Mouse (Mus musculus): ENCODE measurements around the gene Fbln2. TPM values are rescaled to one million over a fixed set of nuclear protein-coding genes. Genes with fewer than 3 reads are reported as not detected.

Gene Fbln2
- polyA plus RNA-seq, 1 experiment from 2014 or later: 298 TPM

DNA sequence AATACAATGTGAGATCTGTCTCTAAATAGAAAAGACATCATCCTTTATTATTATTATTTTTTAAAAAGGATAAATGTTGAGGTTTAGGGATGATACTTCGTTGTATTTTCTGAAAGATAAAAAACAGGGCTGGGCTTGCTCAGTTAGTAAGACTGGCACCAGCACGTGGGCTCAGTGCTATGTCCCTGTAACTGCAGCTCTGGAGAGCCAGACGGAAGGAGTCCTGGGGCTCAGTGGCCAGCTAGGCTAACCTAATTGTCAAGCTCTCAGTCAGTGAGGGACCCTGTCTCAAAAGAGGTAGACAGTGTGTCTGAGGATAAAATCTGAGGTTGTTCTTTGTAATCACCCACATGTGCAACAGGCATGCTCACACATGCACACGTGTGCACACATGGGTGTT, 19.3 kb downstream of the Fbln2 start:
- no peaks in the 10 kb centered on the region for H3K9me3 ChIP-seq
- H3K27ac ChIP-seq: no peak overlapping the region
- peaks cover 82% of the 10 kb centered on the region for H3K4me1 ChIP-seq
- H3K36me3 ChIP-seq: peaks cover 53% of the 10 kb centered on the region
- H3K4me2 ChIP-seq: no peak overlapping the region
- H3K9ac ChIP-seq: no peak overlapping the region
- WGBS: 83% methylated on average over 4 of the region's 4 CpGs
- no peaks in the 10 kb centered on the region for H3K27me3 ChIP-seq
- no peak overlapping the region for H3K4me3 ChIP-seq
- no peak for ATAC-seq (ENCODE audit: insufficient number of reproducible peaks, insufficient read depth, low FRiP score, low TSS enrichment, low read depth)

DNA sequence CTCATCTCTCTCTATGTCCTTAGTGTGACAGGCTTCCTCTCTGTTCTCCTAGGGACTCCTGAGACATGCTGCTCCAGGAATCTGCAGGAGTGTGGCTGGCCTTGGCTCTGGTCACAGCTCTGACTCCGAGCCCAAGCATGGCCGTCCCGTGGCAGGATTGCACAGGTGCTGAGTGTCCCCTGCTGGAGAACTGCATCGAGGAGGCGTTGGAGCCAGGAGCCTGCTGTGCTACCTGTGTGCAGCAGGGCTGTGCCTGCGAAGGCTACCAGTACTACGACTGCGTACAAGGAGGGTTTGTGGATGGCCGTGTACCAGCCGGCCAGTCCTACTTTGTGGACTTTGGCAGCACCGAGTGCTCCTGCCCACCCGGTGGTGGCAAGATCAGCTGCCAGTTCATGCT, 20.8 kb downstream of the Fbln2 start:
- Histone ChIP-seq H3K4me1 (peaks cover 91% of the 10 kb centered on the region), H3K27ac (no peak overlapping the region), H3K27me3 (no peaks in the 10 kb centered on the region), H3K9ac (no peak overlapping the region), H3K9me3 (no peaks in the 10 kb centered on the region), H3K4me3 (no peak overlapping the region), H3K4me2 (no peak overlapping the region), H3K36me3 (peaks cover 47% of the 10 kb centered on the region)
- WGBS: 81% methylated on average over 12 of the region's 12 CpGs
- no peak for ATAC-seq (ENCODE audit: insufficient number of reproducible peaks, insufficient read depth, low FRiP score, low TSS enrichment, low read depth)

DNA sequence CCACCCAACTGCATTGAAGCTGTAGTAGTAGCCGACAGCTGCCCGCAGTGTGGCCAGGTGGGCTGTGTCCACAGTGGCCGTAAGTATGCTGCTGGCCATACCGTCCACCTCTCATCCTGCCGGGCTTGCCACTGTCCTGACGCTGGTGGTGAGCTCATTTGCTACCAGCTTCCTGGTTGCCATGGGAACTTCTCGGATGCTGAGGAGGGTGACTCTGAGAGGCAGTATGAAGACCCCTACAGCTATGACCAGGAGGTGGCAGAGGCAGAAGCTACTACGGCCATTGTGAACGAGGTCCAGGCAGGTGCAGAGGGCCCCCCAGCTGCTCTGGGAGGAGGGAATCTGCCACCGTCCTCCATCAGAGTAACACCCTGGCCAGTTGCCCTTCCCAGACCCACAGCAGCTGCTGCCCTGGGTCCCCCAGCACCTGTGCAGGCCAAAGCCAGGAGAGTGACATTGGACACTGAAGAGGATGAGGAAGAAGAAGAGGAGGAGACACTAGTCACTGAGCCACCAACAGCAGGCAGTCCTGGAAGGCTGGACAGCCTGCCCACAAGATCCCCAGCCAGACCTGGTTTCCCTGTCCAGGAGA, 21.3 kb downstream of the Fbln2 start:
- no peak for ATAC-seq (ENCODE audit: insufficient number of reproducible peaks, insufficient read depth, low FRiP score, low TSS enrichment, low read depth)
- Histone ChIP-seq H3K36me3 (peaks cover 48% of the 10 kb centered on the region), H3K9me3 (no peaks in the 10 kb centered on the region), H3K4me2 (no peak overlapping the region), H3K27me3 (no peaks in the 10 kb centered on the region), H3K27ac (no peak overlapping the region), H3K9ac (no peak overlapping the region), H3K4me3 (no peak overlapping the region), H3K4me1 (peaks cover 90% of the 10 kb centered on the region)
- WGBS: 74% methylated on average over 10 of the region's 10 CpGs

DNA sequence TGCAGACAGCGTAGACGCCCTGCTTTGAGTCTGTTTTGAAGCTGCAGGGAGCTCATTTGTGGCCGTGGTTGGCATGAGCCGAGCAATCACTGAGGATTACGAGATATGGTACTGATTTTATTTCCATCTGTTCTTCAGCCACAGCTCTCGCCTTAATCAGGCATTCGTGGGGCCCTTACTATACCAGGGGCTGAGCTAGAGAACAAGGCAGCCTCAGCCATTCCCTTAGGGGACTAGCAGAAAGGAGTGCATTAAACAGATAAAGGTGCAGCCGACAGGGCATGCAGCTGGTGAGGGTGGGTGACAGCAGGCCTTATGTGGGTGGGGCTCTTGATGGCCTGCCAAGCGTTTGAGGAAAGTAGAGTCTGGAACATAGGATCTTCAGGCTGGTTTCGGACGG, 23.8 kb downstream of the Fbln2 start:
- H3K9me3 ChIP-seq: no peaks in the 10 kb centered on the region
- H3K27ac ChIP-seq: peak overlapping the region; percentile 91
- 13% methylated on average over 11 of the region's 11 CpGs for WGBS
- H3K9ac ChIP-seq: peak overlapping the region; percentile 40; the same call in 1 of the 2 replicates
- peak overlapping the region; percentile 37 for H3K4me2 ChIP-seq
- H3K4me3 ChIP-seq: no peak overlapping the region
- H3K4me1 ChIP-seq: peaks cover 81% of the 10 kb centered on the region
- H3K27me3 ChIP-seq: no peaks in the 10 kb centered on the region
- peaks cover 58% of the 10 kb centered on the region for H3K36me3 ChIP-seq
- ATAC-seq (ENCODE audit: insufficient number of reproducible peaks, insufficient read depth, low FRiP score, low TSS enrichment, low read depth): peak; percentile 35

DNA sequence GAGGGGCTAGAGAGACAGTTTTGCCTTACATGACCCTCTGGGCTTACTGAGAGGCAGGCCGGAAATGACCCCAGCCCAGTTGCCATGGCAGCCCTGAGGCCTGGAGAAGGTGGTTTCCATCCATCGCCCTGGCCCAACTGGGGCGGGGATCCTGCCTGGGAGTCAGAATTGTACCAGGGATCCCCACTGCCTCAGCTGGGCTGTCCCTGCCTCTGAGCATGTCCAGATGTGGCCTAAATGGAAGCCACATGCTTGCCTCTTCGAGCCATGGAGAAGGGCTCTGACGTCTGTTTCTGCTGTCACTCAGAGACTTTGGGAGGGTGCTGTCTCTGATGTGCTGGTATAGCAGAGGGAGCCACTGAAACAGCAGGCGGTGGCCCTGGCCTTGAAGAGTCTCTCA, 24.2 kb downstream of the Fbln2 start:
- Histone ChIP-seq H3K36me3 (peaks cover 59% of the 10 kb centered on the region), H3K9ac (no peak overlapping the region), H3K9me3 (no peaks in the 10 kb centered on the region), H3K27me3 (no peaks in the 10 kb centered on the region), H3K4me2 (peak overlapping the region; percentile 37), H3K27ac (peak overlapping the region; percentile 91), H3K4me1 (peaks cover 82% of the 10 kb centered on the region), H3K4me3 (no peak overlapping the region)
- WGBS: 11% methylated on average over 6 of the region's 6 CpGs
- peak; percentile 53; the same call in 1 of the 2 replicates for ATAC-seq (ENCODE audit: insufficient number of reproducible peaks, insufficient read depth, low FRiP score, low TSS enrichment, low read depth)

DNA sequence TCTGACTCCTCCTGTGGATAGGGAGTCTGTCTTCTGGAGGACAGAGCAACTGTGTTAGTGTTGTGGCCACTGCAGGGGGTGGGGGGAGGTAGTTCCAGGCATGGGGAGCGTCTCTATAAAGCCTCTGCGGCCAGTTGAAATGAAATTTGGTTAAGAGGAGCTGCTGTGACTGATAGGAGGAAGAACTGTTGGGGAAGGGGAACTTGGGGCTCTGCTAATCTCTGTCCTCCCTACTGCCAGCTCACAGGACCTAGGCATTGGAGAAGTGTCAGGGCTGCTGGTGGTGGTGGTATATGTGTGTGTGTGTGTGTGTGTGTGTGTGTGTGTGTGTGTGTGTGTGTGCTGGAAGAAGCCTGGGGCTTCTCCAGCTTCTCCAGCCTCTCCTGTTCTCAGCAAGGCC, 25.0 kb downstream of the Fbln2 start:
- H3K9ac ChIP-seq: no peak overlapping the region
- no peak for ATAC-seq (ENCODE audit: insufficient number of reproducible peaks, insufficient read depth, low FRiP score, low TSS enrichment, low read depth)
- no peaks in the 10 kb centered on the region for H3K27me3 ChIP-seq
- peaks cover 83% of the 10 kb centered on the region for H3K4me1 ChIP-seq
- 29% methylated on average over 2 of the region's 2 CpGs for WGBS
- H3K27ac ChIP-seq: peak overlapping the region; percentile 91
- peaks cover 59% of the 10 kb centered on the region for H3K36me3 ChIP-seq
- H3K4me2 ChIP-seq: no peak overlapping the region
- H3K9me3 ChIP-seq: no peaks in the 10 kb centered on the region
- H3K4me3 ChIP-seq: no peak overlapping the region

DNA sequence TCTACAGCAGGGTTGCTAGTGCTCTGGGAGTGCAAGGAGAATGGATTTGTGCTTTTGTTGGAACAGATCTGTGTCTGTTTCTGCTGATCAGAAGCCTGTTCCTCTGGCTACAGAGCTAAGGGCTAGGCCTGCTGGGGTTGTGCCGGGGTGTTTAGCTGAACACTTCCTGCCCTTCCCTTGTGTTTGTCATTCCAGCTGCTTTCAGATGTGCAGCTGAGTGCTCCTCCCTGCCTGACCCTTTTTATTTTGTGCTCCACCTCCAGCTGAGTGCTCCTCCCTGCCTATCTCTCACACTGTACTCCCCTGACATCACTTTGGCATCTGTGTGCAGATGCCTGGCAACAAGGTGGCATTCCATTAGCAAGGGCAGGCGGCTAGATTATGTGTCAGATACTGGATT, 28.3 kb downstream of the Fbln2 start:
- Histone ChIP-seq H3K27me3 (no peaks in the 10 kb centered on the region), H3K36me3 (peaks cover 29% of the 10 kb centered on the region), H3K27ac (no peak overlapping the region), H3K4me2 (no peak overlapping the region), H3K9me3 (no peaks in the 10 kb centered on the region), H3K4me3 (no peak overlapping the region), H3K4me1 (peaks cover 77% of the 10 kb centered on the region), H3K9ac (no peak overlapping the region)
- ATAC-seq (ENCODE audit: insufficient number of reproducible peaks, insufficient read depth, low FRiP score, low TSS enrichment, low read depth): no peak
- WGBS: 67% methylated on average over 2 of the region's 2 CpGs

DNA sequence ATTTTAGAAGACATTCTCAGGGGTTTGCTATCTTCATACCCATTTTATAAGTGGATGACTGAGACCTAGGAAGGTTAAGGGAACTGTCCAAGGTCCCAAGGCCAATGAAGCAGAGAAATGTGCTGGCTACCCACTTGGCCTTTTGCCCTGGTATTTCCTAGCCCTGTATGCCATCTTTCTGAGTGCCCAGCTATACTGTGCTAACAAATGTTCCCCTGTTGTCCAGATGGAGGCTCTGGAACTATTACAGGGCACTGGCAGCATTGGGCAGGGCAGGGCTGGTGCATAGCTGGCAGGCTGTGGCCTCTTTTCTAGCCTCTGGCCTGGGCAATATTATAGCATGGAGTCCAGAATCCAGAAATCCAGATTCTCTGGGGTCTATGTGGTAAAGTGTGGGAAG, 28.7 kb downstream of the Fbln2 start:
- H3K4me1 ChIP-seq: peaks cover 77% of the 10 kb centered on the region

DNA sequence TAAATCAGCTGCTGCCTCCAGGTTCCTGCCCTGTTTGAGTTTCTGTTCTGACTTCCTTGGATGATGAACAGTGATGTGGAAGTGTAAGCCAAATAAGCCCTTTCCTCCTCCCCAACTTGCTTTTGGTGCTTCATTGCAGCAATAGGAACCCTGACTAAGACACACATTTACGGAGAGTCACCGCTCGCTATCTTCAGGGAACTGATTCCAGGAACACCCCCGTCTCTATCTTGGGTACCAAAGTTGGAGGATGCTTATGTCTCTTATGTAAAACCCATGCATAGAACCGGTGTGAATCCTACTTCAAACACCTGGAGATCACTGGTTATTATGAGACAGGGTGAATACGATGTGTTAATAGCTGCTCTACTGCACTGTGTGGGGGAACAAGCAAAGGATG, 31.1 kb downstream of the Fbln2 start:
- Histone ChIP-seq H3K9ac (no peak overlapping the region), H3K9me3 (no peaks in the 10 kb centered on the region), H3K4me1 (peaks cover 61% of the 10 kb centered on the region), H3K27me3 (no peaks in the 10 kb centered on the region), H3K27ac (no peak overlapping the region), H3K4me2 (no peak overlapping the region), H3K4me3 (no peak overlapping the region), H3K36me3 (peaks cover 34% of the 10 kb centered on the region)
- ATAC-seq (ENCODE audit: insufficient number of reproducible peaks, insufficient read depth, low FRiP score, low TSS enrichment, low read depth): no peak
- 88% methylated on average over 6 of the region's 6 CpGs for WGBS

More for the DNA sequence above, 28.7 kb downstream of the Fbln2 start:
- no peak overlapping the region for H3K4me2 ChIP-seq
- H3K27ac ChIP-seq: no peak overlapping the region
- no peaks in the 10 kb centered on the region for H3K9me3 ChIP-seq
- H3K27me3 ChIP-seq: no peaks in the 10 kb centered on the region
- peaks cover 29% of the 10 kb centered on the region for H3K36me3 ChIP-seq
- no peak for ATAC-seq (ENCODE audit: insufficient number of reproducible peaks, insufficient read depth, low FRiP score, low TSS enrichment, low read depth)
- no peak overlapping the region for H3K9ac ChIP-seq
- no peak overlapping the region for H3K4me3 ChIP-seq

DNA sequence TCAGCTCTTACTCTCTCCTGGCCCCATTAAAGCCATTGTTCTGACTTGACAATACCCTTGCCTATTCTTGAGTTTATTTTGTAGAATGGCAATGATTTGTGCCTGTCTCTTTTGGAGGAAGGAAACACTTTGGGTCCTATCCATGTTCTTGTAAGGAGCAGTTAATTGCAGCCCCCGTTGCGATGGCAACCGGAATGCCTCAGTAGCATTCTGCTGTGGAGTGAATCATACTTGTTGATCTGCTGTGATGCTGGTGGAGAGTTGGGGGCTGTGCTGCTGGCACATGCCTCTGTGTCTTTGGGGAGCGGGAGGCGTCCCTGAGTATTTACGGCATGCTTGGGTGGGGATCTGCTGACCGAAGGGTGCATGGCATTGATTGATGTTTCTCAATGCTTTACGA, 32.1 kb downstream of the Fbln2 start:
- no peak overlapping the region; the same call in 1 of the 2 replicates for H3K27ac ChIP-seq
- H3K9ac ChIP-seq: no peak overlapping the region
- peaks cover 37% of the 10 kb centered on the region for H3K36me3 ChIP-seq
- H3K4me2 ChIP-seq: no peak overlapping the region
- no peak for ATAC-seq (ENCODE audit: insufficient number of reproducible peaks, insufficient read depth, low FRiP score, low TSS enrichment, low read depth)
- 0 out of 2 replicates have a peak, but pooled peaks cover under 1% of the 10 kb centered on the region for H3K9me3 ChIP-seq
- WGBS: 81% methylated on average over 8 of the region's 8 CpGs
- H3K4me1 ChIP-seq: peaks cover 61% of the 10 kb centered on the region
- no peaks in the 10 kb centered on the region for H3K27me3 ChIP-seq
- no peak overlapping the region for H3K4me3 ChIP-seq

DNA sequence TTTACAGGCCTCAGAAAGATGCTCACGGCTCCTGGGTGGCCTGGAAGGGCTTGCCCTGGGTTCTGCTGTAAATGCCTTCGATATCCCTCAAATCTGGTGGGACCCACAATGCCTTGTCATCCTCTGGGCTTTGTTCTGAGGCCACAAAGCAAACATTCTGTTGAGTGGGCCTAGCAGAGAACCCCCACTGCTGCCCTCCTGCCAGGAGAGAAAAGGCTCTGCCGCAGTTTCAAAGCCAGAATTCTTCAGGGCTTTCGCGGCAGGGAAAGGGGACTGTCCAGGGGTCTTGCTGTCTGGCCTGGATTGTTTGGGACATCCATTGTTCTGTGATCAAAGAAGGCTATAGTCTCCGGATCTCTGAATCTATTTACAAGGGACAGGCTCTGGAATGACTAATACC, 33.1 kb downstream of the Fbln2 start:
- WGBS: 24% methylated on average over 6 of the region's 6 CpGs

DNA sequence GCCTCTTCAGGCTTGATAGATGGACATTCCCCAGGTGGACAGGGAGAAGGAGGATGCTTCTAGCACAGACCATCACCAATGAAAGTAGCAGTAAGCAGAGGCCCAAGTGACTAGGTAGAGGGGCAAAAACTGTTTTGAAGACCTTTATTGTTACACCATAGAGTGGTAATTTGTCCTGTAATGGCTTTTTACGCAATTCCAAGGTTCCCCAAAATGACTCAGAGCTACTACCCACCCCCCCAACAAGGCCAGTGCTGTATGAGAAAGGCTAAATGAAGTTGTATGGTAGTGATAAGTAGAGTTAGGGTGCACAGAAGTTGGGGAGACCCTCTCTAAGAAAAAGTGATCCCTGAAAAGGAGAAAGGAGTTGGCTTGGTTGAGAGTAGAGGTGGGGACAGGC, 35.1 kb downstream of the Fbln2 start:
- Histone ChIP-seq H3K27me3 (no peaks in the 10 kb centered on the region), H3K9me3 (0 out of 2 replicates have a peak, but pooled peaks cover 3% of the 10 kb centered on the region), H3K27ac (no peak overlapping the region), H3K9ac (no peak overlapping the region), H3K36me3 (peaks cover 48% of the 10 kb centered on the region), H3K4me1 (peaks cover 35% of the 10 kb centered on the region), H3K4me2 (no peak overlapping the region), H3K4me3 (no peak overlapping the region)
- ATAC-seq (ENCODE audit: insufficient number of reproducible peaks, insufficient read depth, low FRiP score, low TSS enrichment, low read depth): no peak
- 95% methylated on average over 1 of the region's 1 CpGs for WGBS

More for the DNA sequence above, 33.1 kb downstream of the Fbln2 start:
- Histone ChIP-seq H3K36me3 (peaks cover 38% of the 10 kb centered on the region), H3K4me2 (no peak overlapping the region), H3K27ac (peak overlapping the region; percentile 39; the same call in 1 of the 2 replicates), H3K4me3 (no peak overlapping the region), H3K27me3 (no peaks in the 10 kb centered on the region), H3K9ac (no peak overlapping the region; the same call in 1 of the 2 replicates), H3K9me3 (0 out of 2 replicates have a peak, but pooled peaks cover 3% of the 10 kb centered on the region), H3K4me1 (peaks cover 53% of the 10 kb centered on the region)
- no peak for ATAC-seq (ENCODE audit: insufficient number of reproducible peaks, insufficient read depth, low FRiP score, low TSS enrichment, low read depth)
